Mouse (Mus musculus): ENCODE measurements around the gene Rtel1.

- no peak for TF ChIP-seq CTCF (IDR thresholded peaks at IDR 0.05; ENCODE audit: low read depth, low read length)
- no peak for TF ChIP-seq POLR2A (IDR thresholded peaks at IDR 0.05; ENCODE audit: insufficient read depth, low read length)
Measured at GRCm38 (mm10) chr2:181386663-181387210, 67.2 kb downstream of the Rtel1 start.
